Mouse (Mus musculus) intestine, embryonic 16.5 days (tissue): ENCODE results near the gene Grsf1. TPM values are rescaled to one million over a fixed set of nuclear protein-coding genes. Genes with fewer than 3 reads are reported as not detected.

Experiments
- ATAC-seq: fragments of 200-750 bp; cut with Nextera tagmentation; 2 replicates; pipeline ENCODE4 v1.8.0; 2017; ENCODE audit warnings: moderate TSS enrichment, moderate library complexity
- H3K27ac ChIP-seq: fragments of 300-500 bp; sonication (generic); 2 replicates; pipeline ENCODE4 v1.5.1; 2014; ENCODE audit warnings: mild to moderate bottlenecking, low read length
- H3K27me3 ChIP-seq: fragments of 300-500 bp; sonication (generic); replicated peaks from 2 replicates; pipeline ENCODE4 v1.6.1; 2014; ENCODE audit warnings: low read length, control low read depth, mixed read lengths; ENCODE audit not compliant: control insufficient read depth, insufficient read depth
- H3K36me3 ChIP-seq: fragments of 300-500 bp; sonication (generic); 2 replicates; pipeline ENCODE4 v1.6.1; 2014; ENCODE audit warnings: low read length, control low read depth; ENCODE audit not compliant: control insufficient read depth, insufficient read depth
- H3K4me1 ChIP-seq: fragments of 300-500 bp; sonication (generic); 2 replicates; pipeline ENCODE4 v1.6.1; 2014; ENCODE audit warnings: low read length, control low read depth, mixed read lengths; ENCODE audit not compliant: control insufficient read depth, insufficient read depth
- H3K4me2 ChIP-seq: fragments of 300-500 bp; sonication (generic); 2 replicates; pipeline ENCODE4 v1.6.1; 2014; ENCODE audit warnings: low read depth, low read length, control low read depth
- H3K4me3 ChIP-seq: fragments of 300-500 bp; sonication (generic); 2 replicates; pipeline ENCODE4 v1.5.1; 2014; ENCODE audit warnings: mild to moderate bottlenecking, low read length
- H3K9ac ChIP-seq: fragments of 300-500 bp; sonication (generic); 2 replicates; pipeline ENCODE4 v1.6.1; 2014; ENCODE audit warnings: low read depth, low read length
- H3K9me3 ChIP-seq: fragments of 300-500 bp; sonication (generic); 2 replicates; pipeline ENCODE4 v1.6.1; 2016; ENCODE audit warnings: low read length, control low read depth; ENCODE audit not compliant: control insufficient read depth
- WGBS: fragments of 180-500 bp; shearing (Covaris S2); extraction: QIAGEN DNeasy Blood & Tissue Kit; methylation state at CpG from one replicate; pipeline ENCODE4 v1.1.7; 2014; 5-methylcytosine and 5-hydroxymethylcytosine counted together
- polyA plus RNA-seq: library from polyadenylated mRNA; unstranded; fragments of >200 nt; fragmentation: Nextera tagmentation; extraction: Ambion mirVana; gene quantifications from 2 replicates; pipeline ENCODE4 v1.2.1, GENCODE M21; 2015

Grsf1 gene
- 11.7 and 23.9 TPM in 2 replicates for polyA plus RNA-seq

DNA sequence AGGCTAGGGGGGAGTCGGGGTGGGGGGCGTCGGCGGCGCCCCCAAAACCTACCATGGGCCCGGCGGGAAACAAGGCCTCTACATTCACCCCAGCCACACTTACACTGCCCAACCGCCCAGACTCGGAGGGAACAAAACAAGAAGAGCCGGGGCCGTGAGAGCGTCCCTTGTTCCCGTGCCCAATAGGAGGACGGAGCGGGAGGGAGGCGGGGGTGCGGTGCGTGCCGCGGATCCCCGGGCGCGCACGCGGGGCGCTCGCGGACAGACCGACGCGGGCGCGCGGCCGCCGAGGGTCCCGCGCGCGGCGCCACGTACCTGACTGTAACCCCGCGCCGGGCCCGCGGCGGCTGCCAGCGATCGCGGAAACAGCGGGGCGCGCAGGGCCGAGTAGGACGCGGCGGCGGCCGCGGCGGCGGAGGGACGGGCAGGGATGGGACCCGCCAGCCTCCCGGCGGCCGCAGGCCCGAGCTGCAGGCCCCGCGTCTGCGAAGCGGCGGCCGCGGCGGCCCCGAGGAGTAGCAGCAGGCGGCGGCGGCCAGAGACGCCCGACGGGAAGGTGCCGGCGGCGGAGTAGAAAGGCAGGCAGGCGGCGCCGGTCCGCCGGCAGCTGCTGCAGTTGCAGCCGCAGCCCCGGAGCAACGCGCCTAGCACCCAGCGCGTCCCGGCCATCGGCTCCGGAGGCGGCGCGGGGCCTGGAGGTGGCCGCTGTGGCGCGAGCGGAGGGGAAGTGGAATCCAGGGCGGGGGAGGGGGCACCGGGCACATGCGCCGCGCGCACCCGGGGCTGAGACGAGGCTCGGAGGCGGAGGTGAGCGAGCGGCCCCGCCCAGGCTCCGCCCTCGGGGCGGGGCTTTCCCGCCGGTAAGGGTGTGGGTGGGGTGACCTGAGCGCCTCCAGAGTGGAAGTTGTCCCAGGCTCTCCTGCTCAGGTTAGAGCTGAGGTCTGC, at the start of gene Grsf1:
Grsf1 (minus strand) TSS at position 729 of the 945 bp plus-strand sequence.
- H3K27me3 ChIP-seq = no peaks in the 10 kb centered on the region
- H3K4me1 ChIP-seq = peaks cover 11% of the 10 kb centered on the region; the same call in 1 of the 2 replicates
- peak within 1 kb of the TSS; percentile 97 for H3K27ac ChIP-seq
- peak within 1 kb of the TSS; percentile 97 for H3K4me3 ChIP-seq
- peak within 1 kb of the TSS; percentile 78 for H3K4me2 ChIP-seq
- peak; percentile 95 for ATAC-seq
- WGBS = under 1% methylated on average over 112 of the region's 127 CpGs
- H3K9ac ChIP-seq = peak within 1 kb of the TSS; percentile 96
- no peaks in the 10 kb centered on the region for H3K9me3 ChIP-seq
- peaks cover 3% of the 10 kb centered on the region; the same call in 1 of the 2 replicates for H3K36me3 ChIP-seq

DNA sequence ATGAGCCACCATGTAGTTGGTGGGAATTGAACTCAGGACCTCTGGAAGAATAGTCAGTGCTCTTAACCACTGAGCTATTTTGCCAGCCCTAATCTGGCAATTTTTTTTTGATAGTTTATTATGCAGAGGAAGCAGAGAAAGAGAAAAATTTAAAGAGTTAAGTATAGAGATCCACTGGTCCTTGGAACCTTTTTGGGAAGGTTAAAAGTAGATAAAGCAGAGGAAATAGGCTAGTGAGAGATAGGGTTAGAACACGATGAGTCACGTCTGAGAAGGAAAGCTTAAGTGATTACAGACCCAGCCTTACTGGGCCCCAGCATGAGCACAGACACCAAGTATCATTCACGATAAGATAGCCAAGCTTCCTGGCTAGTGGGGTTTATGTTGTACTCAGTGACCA, 48.1 kb upstream of the Grsf1 start:
- Histone ChIP-seq H3K4me3 (no peak overlapping the region), H3K4me2 (no peak overlapping the region), H3K9ac (no peak overlapping the region), H3K36me3 (no peaks in the 10 kb centered on the region), H3K27ac (no peak overlapping the region), H3K27me3 (no peaks in the 10 kb centered on the region), H3K4me1 (peaks cover 16% of the 10 kb centered on the region), H3K9me3 (no peaks in the 10 kb centered on the region)
- WGBS = 47% methylated on average over 3 of the region's 3 CpGs
- peak; percentile 26; the same call in 1 of the 2 replicates for ATAC-seq

DNA sequence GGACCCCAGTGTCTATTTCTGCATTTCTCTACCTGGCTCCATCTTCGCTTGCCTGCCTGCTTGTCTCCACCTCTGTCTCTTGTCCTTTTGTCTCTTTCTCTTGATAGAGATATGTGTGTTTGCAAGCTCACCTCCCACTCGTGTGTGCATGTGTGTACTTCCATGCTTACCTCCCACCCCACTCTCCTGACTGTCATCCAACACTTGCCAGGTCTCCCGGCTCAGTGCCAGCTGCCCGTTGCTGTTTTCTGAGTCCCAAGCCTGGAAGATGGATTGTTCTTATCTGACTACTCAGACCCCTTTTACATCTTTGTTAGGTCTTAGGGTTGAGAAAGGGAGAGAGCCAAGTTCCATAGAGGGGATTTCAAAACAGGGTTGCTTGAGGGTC, 46.2 kb upstream of the Grsf1 start:
- Histone ChIP-seq H3K27ac (no peak overlapping the region), H3K9ac (peak overlapping the region; percentile 96), H3K27me3 (no peaks in the 10 kb centered on the region), H3K4me1 (peaks cover 16% of the 10 kb centered on the region), H3K4me3 (peak overlapping the region; percentile 100), H3K4me2 (peak overlapping the region; percentile 94), H3K9me3 (no peaks in the 10 kb centered on the region), H3K36me3 (no peaks in the 10 kb centered on the region)
- ATAC-seq = no peak
- WGBS = 12% methylated on average over 4 of the region's 4 CpGs

- H3K27ac ChIP-seq = peak overlapping the region; percentile 94; the same call in 1 of the 2 replicates
- H3K27me3 ChIP-seq = no peaks in the 10 kb centered on the region
- H3K4me3 ChIP-seq = peak overlapping the region; percentile 100
- H3K9me3 ChIP-seq = no peaks in the 10 kb centered on the region
- H3K4me2 ChIP-seq = peak overlapping the region; percentile 94
- H3K36me3 ChIP-seq = no peaks in the 10 kb centered on the region
- H3K4me1 ChIP-seq = peaks cover 16% of the 10 kb centered on the region
- WGBS = 1% methylated on average over 31 of the region's 31 CpGs
- H3K9ac ChIP-seq = peak overlapping the region; percentile 96
- ATAC-seq = peak; percentile 45
These were observed 45.7 kb upstream of the Grsf1 start for GRCm38 (mm10) chr5:88721565-88722212.

- H3K4me2 ChIP-seq = peak overlapping the region; percentile 94
- ATAC-seq = peak; percentile 72
- H3K27me3 ChIP-seq = no peaks in the 10 kb centered on the region
- no peaks in the 10 kb centered on the region for H3K36me3 ChIP-seq
- H3K9ac ChIP-seq = peak overlapping the region; percentile 96
- H3K4me1 ChIP-seq = peaks cover 16% of the 10 kb centered on the region
- peak overlapping the region; percentile 100 for H3K4me3 ChIP-seq
- peak overlapping the region; percentile 94 for H3K27ac ChIP-seq
- H3K9me3 ChIP-seq = no peaks in the 10 kb centered on the region
- WGBS = under 1% methylated on average over 32 of the region's 38 CpGs
These were observed 45.1 kb upstream of the Grsf1 start for GRCm38 (mm10) chr5:88721003-88721475.

GRCm38 (mm10) chr5:88720116-88721002, 44.4 kb upstream of the Grsf1 start, which contains the start of gene Mob1b:
Gene Mob1b (plus strand): TSS chr5:88720855.
- peak within 1 kb of the TSS; percentile 94 for H3K27ac ChIP-seq
- H3K9me3 ChIP-seq = no peaks in the 10 kb centered on the region
- WGBS = under 1% methylated on average over 54 of the region's 54 CpGs
- H3K4me2 ChIP-seq = peak within 1 kb of the TSS; percentile 94
- peak; percentile 96 for ATAC-seq
- H3K36me3 ChIP-seq = no peaks in the 10 kb centered on the region
- H3K4me1 ChIP-seq = peaks cover 16% of the 10 kb centered on the region
- H3K9ac ChIP-seq = peak within 1 kb of the TSS; percentile 96
- H3K27me3 ChIP-seq = no peaks in the 10 kb centered on the region
- peak within 1 kb of the TSS; percentile 100 for H3K4me3 ChIP-seq

DNA sequence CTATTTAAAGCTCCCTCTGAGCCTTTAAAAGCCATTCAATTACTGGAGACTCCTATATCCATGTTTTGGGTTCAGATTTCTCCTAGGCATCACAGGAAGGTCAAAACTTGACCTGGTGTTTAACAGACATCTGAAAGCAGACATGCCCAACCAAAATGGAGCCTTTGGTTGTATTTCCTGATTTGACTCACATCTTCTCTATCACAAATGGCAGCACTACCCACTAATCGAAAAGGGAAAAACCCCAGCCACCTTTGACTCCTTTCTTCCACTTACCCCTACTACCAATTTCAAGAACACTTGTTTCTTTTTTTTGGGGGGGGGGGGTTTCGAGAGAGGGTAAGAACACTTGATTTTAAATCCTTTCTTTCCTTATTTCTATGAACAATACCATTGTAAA, 41.0 kb upstream of the Grsf1 start:
- H3K4me2 ChIP-seq = no peak overlapping the region
- H3K27me3 ChIP-seq = no peaks in the 10 kb centered on the region
- no peak overlapping the region for H3K27ac ChIP-seq
- no peak overlapping the region for H3K4me3 ChIP-seq
- WGBS = 86% methylated on average over 2 of the region's 2 CpGs
- ATAC-seq = no peak
- H3K36me3 ChIP-seq = no peaks in the 10 kb centered on the region
- no peak overlapping the region for H3K9ac ChIP-seq
- H3K4me1 ChIP-seq = peaks cover 3% of the 10 kb centered on the region
- no peaks in the 10 kb centered on the region for H3K9me3 ChIP-seq

- no peak overlapping the region; the same call in 1 of the 2 replicates for H3K27ac ChIP-seq
- H3K36me3 ChIP-seq = no peaks in the 10 kb centered on the region
- no peak overlapping the region for H3K4me2 ChIP-seq
- H3K4me3 ChIP-seq = no peak overlapping the region
- H3K9me3 ChIP-seq = no peaks in the 10 kb centered on the region
- no peaks in the 10 kb centered on the region for H3K27me3 ChIP-seq
- no peaks in the 10 kb centered on the region for H3K4me1 ChIP-seq
- ATAC-seq = no peak
- 71% methylated on average over 6 of the region's 6 CpGs for WGBS
- no peak overlapping the region for H3K9ac ChIP-seq
These were observed 36.4 kb upstream of the Grsf1 start for GRCm38 (mm10) chr5:88712328-88712727.
